Mouse (Mus musculus) lung, embryonic 14.5 days (tissue): ENCODE measurements around the gene Gm37240. TPM values are rescaled to one million over a fixed set of nuclear protein-coding genes. Genes with fewer than 3 reads are reported as not detected.

ENCODE experiments used
- ATAC-seq: fragments of 200-750 bp; cut with Nextera tagmentation; 2 replicates; pipeline ENCODE4 v1.8.0; 2017; ENCODE audit warnings: mild to moderate bottlenecking, moderate TSS enrichment, moderate library complexity; ENCODE audit not compliant: insufficient read depth
- DNase-seq: peaks from one replicate; pipeline ENCODE4 v3.0.0-alpha.2; 2015
- H3K27ac ChIP-seq: fragments of 300-500 bp; sonication (generic); 2 replicates; pipeline ENCODE4 v1.5.1; 2014; ENCODE audit warnings: low read depth, mild to moderate bottlenecking, moderate library complexity
- H3K27me3 ChIP-seq: fragments of 300-500 bp; sonication (generic); 2 replicates; pipeline ENCODE4 v1.6.1; 2014; ENCODE audit warnings: low read length, control low read depth; ENCODE audit not compliant: insufficient read depth
- H3K36me3 ChIP-seq: fragments of 300-500 bp; sonication (generic); 2 replicates; pipeline ENCODE4 v1.6.1; 2014; ENCODE audit warnings: control low read depth; ENCODE audit not compliant: insufficient read depth
- H3K4me1 ChIP-seq: fragments of 300-500 bp; sonication (generic); 2 replicates; pipeline ENCODE4 v1.6.1; 2014; ENCODE audit warnings: antibody characterized with exemption, control low read depth; ENCODE audit not compliant: insufficient read depth
- H3K4me2 ChIP-seq: fragments of 300-500 bp; sonication (generic); 2 replicates; pipeline ENCODE4 v1.6.1; 2014; ENCODE audit warnings: mild to moderate bottlenecking
- H3K4me3 ChIP-seq: fragments of 300-500 bp; sonication (generic); 2 replicates; pipeline ENCODE4 v1.5.1; 2014; ENCODE audit warnings: low read depth, low read length
- H3K9ac ChIP-seq: fragments of 300-500 bp; sonication (generic); 2 replicates; pipeline ENCODE4 v1.6.1; 2014
- H3K9me3 ChIP-seq: fragments of 300-500 bp; sonication (generic); 2 replicates; pipeline ENCODE4 v1.6.1; 2016; ENCODE audit warnings: low read depth, low read length, control low read depth
- CTCF ChIP-seq: IDR thresholded peaks from 2 replicates; pipeline ENCODE4 v1.5.1; 2016; ENCODE audit warnings: antibody characterized with exemption, low read depth
- WGBS: fragments of 180-500 bp; shearing (Covaris S2); extraction: QIAGEN DNeasy Blood & Tissue Kit; methylation state at CpG from one replicate; pipeline ENCODE4 v1.1.7; 2014; 5-methylcytosine and 5-hydroxymethylcytosine counted together
- polyA plus RNA-seq: library from polyadenylated mRNA; unstranded; fragments of >200 nt; fragmentation: Nextera tagmentation; extraction: Ambion mirVana; gene quantifications from 2 replicates; pipeline ENCODE4 v1.2.1, GENCODE M21; 2014

Gm37240 gene
- polyA plus RNA-seq, 1 experiment from 2014 or later = 4.5 TPM

DNA sequence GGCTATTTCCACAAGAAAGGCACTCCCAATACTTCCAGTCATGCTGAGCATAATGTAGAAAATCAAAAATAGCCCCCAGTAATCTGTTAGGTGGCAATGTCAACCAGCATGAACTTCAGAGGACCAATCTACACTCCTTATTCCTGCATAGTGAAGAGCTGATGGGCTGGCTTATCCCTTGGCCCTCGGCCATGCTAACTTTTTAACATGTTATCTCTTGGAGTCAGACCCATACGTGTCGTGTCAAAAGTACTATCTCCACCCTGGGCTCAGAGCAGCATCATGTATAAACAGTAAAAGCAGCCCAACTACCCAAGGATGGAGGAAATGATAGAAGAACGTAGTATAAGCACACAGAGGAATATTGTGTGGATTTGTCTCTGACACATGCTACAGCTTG is 1416.2 kb downstream of the Gm37240 start:
- Histone ChIP-seq H3K27me3 (no peaks in the 10 kb centered on the region), H3K36me3 (no peaks in the 10 kb centered on the region), H3K9me3 (no peaks in the 10 kb centered on the region), H3K27ac (no peak overlapping the region), H3K9ac (no peak overlapping the region), H3K4me2 (no peak overlapping the region), H3K4me3 (no peak overlapping the region), H3K4me1 (peaks cover 28% of the 10 kb centered on the region)
- DNase-seq (no peak), ATAC-seq (no peak)
- WGBS = 49% methylated on average over 4 of the region's 4 CpGs
- TF ChIP-seq CTCF = no peak

GRCm38 (mm10) chr3:84468111-84468453 is 1419.2 kb downstream of the Gm37240 start:
- Histone ChIP-seq H3K27ac (no peak overlapping the region), H3K4me1 (peaks cover 18% of the 10 kb centered on the region), H3K9me3 (no peaks in the 10 kb centered on the region), H3K36me3 (0 out of 2 replicates have a peak, but pooled peaks cover 3% of the 10 kb centered on the region), H3K27me3 (no peaks in the 10 kb centered on the region), H3K4me2 (no peak overlapping the region), H3K4me3 (no peak overlapping the region), H3K9ac (no peak overlapping the region)
- no peak for ATAC-seq
- no peak for DNase-seq
- WGBS = 34% methylated on average over 4 of the region's 4 CpGs
- no peak for TF ChIP-seq CTCF

GRCm38 (mm10) chr3:84467419-84468110 is 1419.8 kb downstream of the Gm37240 start:
- H3K36me3 ChIP-seq = 0 out of 2 replicates have a peak, but pooled peaks cover 3% of the 10 kb centered on the region
- peaks cover 13% of the 10 kb centered on the region for H3K4me1 ChIP-seq
- peak; percentile 74 for DNase-seq
- no peak overlapping the region for H3K27ac ChIP-seq
- no peak overlapping the region for H3K4me3 ChIP-seq
- TF ChIP-seq CTCF = no peak
- WGBS = 41% methylated on average over 10 of the region's 10 CpGs
- H3K27me3 ChIP-seq = no peaks in the 10 kb centered on the region
- H3K9ac ChIP-seq = no peak overlapping the region
- no peak overlapping the region for H3K4me2 ChIP-seq
- no peaks in the 10 kb centered on the region for H3K9me3 ChIP-seq
- ATAC-seq = peak; percentile 50

GRCm38 (mm10) chr3:84465822-84466500 is 1421.4 kb downstream of the Gm37240 start:
- DNase-seq (no peak), ATAC-seq (no peak)
- Histone ChIP-seq H3K36me3 (0 out of 2 replicates have a peak, but pooled peaks cover 3% of the 10 kb centered on the region), H3K4me3 (no peak overlapping the region), H3K27ac (no peak overlapping the region), H3K9me3 (no peaks in the 10 kb centered on the region), H3K9ac (no peak overlapping the region), H3K27me3 (no peaks in the 10 kb centered on the region), H3K4me2 (no peak overlapping the region), H3K4me1 (peaks cover 13% of the 10 kb centered on the region)
- no peak for TF ChIP-seq CTCF
- WGBS = 77% methylated on average over 6 of the region's 6 CpGs

DNA sequence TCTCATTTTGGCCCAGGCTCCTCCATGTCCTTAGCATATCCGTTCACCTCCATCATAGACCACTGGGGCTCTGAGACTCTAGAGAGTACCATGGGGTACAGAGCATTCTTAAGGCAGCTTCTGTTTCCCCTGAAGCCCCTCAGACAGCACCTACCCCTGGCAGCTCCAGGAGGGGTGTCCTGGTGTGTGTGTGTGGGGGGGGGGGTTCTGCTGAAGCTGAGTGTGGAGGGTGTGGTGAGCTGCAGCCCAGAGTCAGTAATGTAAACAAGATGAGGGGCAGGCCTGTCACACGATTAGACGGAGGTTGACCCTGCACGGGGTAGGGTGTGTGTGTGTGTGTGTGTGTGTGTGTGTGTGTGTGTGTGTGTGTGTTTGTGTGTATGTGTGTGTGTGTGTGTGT is 1425.6 kb downstream of the Gm37240 start:
- Histone ChIP-seq H3K36me3 (0 out of 2 replicates have a peak, but pooled peaks cover 3% of the 10 kb centered on the region), H3K4me3 (no peak overlapping the region), H3K27me3 (no peaks in the 10 kb centered on the region), H3K4me2 (no peak overlapping the region; the same call in 1 of the 2 replicates), H3K9me3 (no peaks in the 10 kb centered on the region), H3K4me1 (peaks cover 13% of the 10 kb centered on the region), H3K9ac (no peak overlapping the region), H3K27ac (peak overlapping the region; percentile 47; the same call in 1 of the 2 replicates)
- TF ChIP-seq CTCF = no peak
- WGBS = 17% methylated on average over 4 of the region's 4 CpGs
- ATAC-seq (peak; percentile 43; the same call in 1 of the 2 replicates), DNase-seq (no peak)

DNA sequence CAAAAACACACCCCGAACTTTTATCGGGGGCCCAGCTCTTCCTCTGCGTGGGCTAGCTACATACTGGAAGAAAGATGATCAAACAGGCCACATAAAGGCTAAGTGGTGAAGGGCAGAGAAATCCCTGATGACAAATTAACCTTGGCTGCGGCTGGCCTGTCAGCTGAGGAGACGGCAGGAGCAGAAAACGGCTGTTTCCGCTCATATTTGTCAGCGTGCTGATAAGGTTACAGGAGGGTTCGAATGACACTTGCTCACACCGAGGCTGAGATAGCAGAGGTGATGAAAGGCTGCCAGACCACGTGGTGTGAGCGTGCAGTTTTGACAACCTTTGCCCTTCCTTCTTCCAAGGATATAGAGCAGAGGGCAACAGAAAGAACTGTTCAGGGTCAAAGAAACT is 1426.4 kb downstream of the Gm37240 start:
- Histone ChIP-seq H3K27ac (peak overlapping the region; percentile 51; the same call in 1 of the 2 replicates), H3K36me3 (0 out of 2 replicates have a peak, but pooled peaks cover 7% of the 10 kb centered on the region), H3K4me3 (no peak overlapping the region), H3K9me3 (no peaks in the 10 kb centered on the region), H3K9ac (no peak overlapping the region), H3K27me3 (no peaks in the 10 kb centered on the region), H3K4me1 (peaks cover 13% of the 10 kb centered on the region), H3K4me2 (peak overlapping the region; percentile 20)
- 6% methylated on average over 12 of the region's 12 CpGs for WGBS
- DNase-seq = peak; percentile 80
- no peak for TF ChIP-seq CTCF
- peak; percentile 64 for ATAC-seq

GRCm38 (mm10) chr3:84460499-84460898 is 1426.8 kb downstream of the Gm37240 start:
- Histone ChIP-seq H3K4me2 (peak overlapping the region; percentile 6), H3K27ac (peak overlapping the region; percentile 51; the same call in 1 of the 2 replicates), H3K4me3 (no peak overlapping the region), H3K9ac (no peak overlapping the region), H3K9me3 (no peaks in the 10 kb centered on the region), H3K36me3 (0 out of 2 replicates have a peak, but pooled peaks cover 7% of the 10 kb centered on the region), H3K4me1 (peaks cover 13% of the 10 kb centered on the region), H3K27me3 (no peaks in the 10 kb centered on the region)
- 13% methylated on average over 3 of the region's 3 CpGs for WGBS
- peak; percentile 48; the same call in 1 of the 2 replicates for ATAC-seq
- no peak for TF ChIP-seq CTCF
- DNase-seq = no peak
